ENCODE assay signal across 15 mouse cellular contexts in genomic region chr4:53660711-53661110, GRCm38 (mm10).
"Had no signal": no experiment of that assay in that cellular context is flagged by ENCODE, and none has a peak within 500 bp of the region (broad histone marks: within the 10 kb centered on the region; RNA-seq: fewer than 3 reads in every experiment).

No protein-coding gene starts in this region.

- H3K4me2 ChIP-seq: liver, embryonic 15.5 days; lung, embryonic 14.5 days; midbrain, embryonic 11.5 days; midbrain, embryonic 13.5 days; midbrain, embryonic 15.5 days; neural tube, embryonic 12.5 days; stomach, embryonic 15.5 days had no signal

- H3K9me3 ChIP-seq: liver, embryonic 15.5 days; midbrain, embryonic 13.5 days; midbrain, embryonic 15.5 days; neural tube, embryonic 12.5 days; stomach, embryonic 15.5 days had no signal

- ATAC-seq: midbrain, embryonic 13.5 days; midbrain, embryonic 15.5 days had no signal

- H3K4me1 ChIP-seq: liver, embryonic 15.5 days; midbrain, embryonic 13.5 days; midbrain, embryonic 15.5 days; stomach, embryonic 15.5 days had no signal

- H3K27ac ChIP-seq: liver, embryonic 15.5 days; macrophage; midbrain, embryonic 13.5 days; midbrain, embryonic 15.5 days; neural tube, embryonic 12.5 days; stomach, embryonic 15.5 days; stomach, postnatal 0 days had no signal

- H3K27me3 ChIP-seq: liver, embryonic 15.5 days; midbrain, embryonic 13.5 days; midbrain, embryonic 15.5 days; neural tube, embryonic 12.5 days; stomach, embryonic 15.5 days had no signal

- H3K9ac ChIP-seq: liver, embryonic 15.5 days; lung, embryonic 14.5 days; midbrain, embryonic 13.5 days; midbrain, embryonic 15.5 days; neural tube, embryonic 12.5 days; stomach, embryonic 15.5 days had no signal

- H3K4me3 ChIP-seq: liver, embryonic 15.5 days; midbrain, embryonic 13.5 days; midbrain, embryonic 15.5 days; neural tube, embryonic 12.5 days; stomach, embryonic 15.5 days had no signal

- H3K36me3 ChIP-seq: liver, embryonic 15.5 days; stomach, embryonic 15.5 days had no signal

- DNase-seq: lung, adult 18-20 months; lung, embryonic 14.5 days; lung, postnatal 10 days; right cerebral cortex, postnatal 14 days; thymus, adult 2 months; thymus, postnatal 25 days; thymus, postnatal 4 days had no signal
